23 mouse cellular contexts compared by ENCODE assay signal in the genomic region with DNA sequence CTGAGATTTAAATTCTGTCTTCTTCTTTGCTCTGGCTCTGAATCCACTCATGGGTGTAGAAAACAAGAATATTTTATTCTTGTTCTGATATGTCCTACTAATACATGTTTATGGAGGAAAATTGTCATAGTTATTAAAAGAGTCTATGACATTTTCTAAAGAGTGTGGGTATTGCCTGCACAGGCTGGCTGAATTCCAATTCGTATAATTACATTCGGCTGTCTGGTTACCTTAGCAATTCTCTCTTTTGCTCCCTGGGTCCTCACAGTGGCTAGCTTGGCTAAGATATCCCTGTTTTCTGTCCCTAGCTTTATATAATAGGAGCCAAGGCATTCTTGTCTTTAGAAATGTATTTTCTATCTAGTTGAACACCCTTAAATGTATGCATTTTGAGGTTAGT.
DNase-seq lines count a peak whose midpoint lies in the region; ATAC-seq and TF ChIP-seq lines count a peak whose summit lies in the region.
"Had no signal": no experiment of that assay in that cellular context is flagged by ENCODE, and none has a peak within 500 bp of the region (broad histone marks: within the 10 kb centered on the region; RNA-seq: fewer than 3 reads in every experiment).

No protein-coding gene starts in this region.

- TF ChIP-seq POLR2A in brain, embryonic 14.5 days (IDR thresholded peaks at IDR 0.05; ENCODE audit: borderline replicate concordance, extremely low read depth, insufficient read depth, insufficient read length, poor library complexity, severe bottlenecking): no peak

- H3K9ac ChIP-seq in hindbrain, postnatal 0 days (replicated peaks; ENCODE audit: low read length): no peak overlapping the region
- H3K9ac ChIP-seq in hindbrain, embryonic 16.5 days (ENCODE audit: low read depth, low read length): no peak overlapping the region
- H3K9ac ChIP-seq in midbrain, embryonic 14.5 days (replicated peaks; ENCODE audit: low read length): no peak overlapping the region
- no peak overlapping the region for H3K9ac ChIP-seq in midbrain, embryonic 16.5 days (ENCODE audit: low read depth, low read length)

- H3K27ac ChIP-seq in hindbrain, postnatal 0 days: no peak overlapping the region
- no peak overlapping the region for H3K27ac ChIP-seq in hindbrain, embryonic 16.5 days (ENCODE audit: low read depth, low read length)
- H3K27ac ChIP-seq in midbrain, embryonic 14.5 days (replicated peaks; ENCODE audit: low read depth, low read length): no peak overlapping the region
- no peak overlapping the region for H3K27ac ChIP-seq in midbrain, embryonic 16.5 days (ENCODE audit: low read length)

- H3K36me3 ChIP-seq in hindbrain, postnatal 0 days (ENCODE audit: insufficient read depth, low read length): no peaks in the 10 kb centered on the region
- H3K36me3 ChIP-seq in hindbrain, embryonic 16.5 days (ENCODE audit: control insufficient read depth, insufficient read depth, low read length): no peaks in the 10 kb centered on the region
- H3K36me3 ChIP-seq in midbrain, embryonic 14.5 days (ENCODE audit: control insufficient read depth, insufficient read depth, low read length): no peaks in the 10 kb centered on the region
- H3K36me3 ChIP-seq in midbrain, embryonic 16.5 days (ENCODE audit: control insufficient read depth, insufficient read depth, low read length): no peaks in the 10 kb centered on the region
- H3K36me3 ChIP-seq: G1E had no signal

- DNase-seq in cerebellum, postnatal 10 days: peak; percentile 30 to 35
- no peak for DNase-seq in cerebellum, adult 18-20 months
- DNase-seq in hindbrain, postnatal 0 days (ENCODE audit: low spot score): peak; percentile 32
- peak; percentile 56 for DNase-seq in midbrain, embryonic 14.5 days
- DNase-seq in brain, embryonic 14.5 days (ENCODE audit: low read depth): peak; percentile 61
- no peak for DNase-seq in thymus, postnatal 10 days (ENCODE audit: low spot score in 2 of 2)
- DNase-seq: adrenal gland, adult 2 months; adrenal gland, adult 8-10 months; adrenal gland, postnatal 10 days; adrenal gland, postnatal 14 days; adrenal gland, postnatal 25 days; adrenal gland, postnatal 36 days; B cell, adult 2 months; cerebellum, adult 11 months; cerebellum, adult 11-12 months; cerebellum, adult 2 months had no signal

- TF ChIP-seq CTCF in hindbrain, postnatal 0 days (IDR thresholded peaks at IDR 0.05; ENCODE audit: low read depth): no peak
- no peak for TF ChIP-seq CTCF in brain, embryonic 14.5 days (IDR thresholded peaks at IDR 0.05; ENCODE audit: borderline replicate concordance, extremely low read depth, insufficient read depth, insufficient read length)

- WGBS in hindbrain, postnatal 0 days: 43% methylated on average over 2 of the region's 2 CpGs
- WGBS in hindbrain, embryonic 16.5 days: 39% methylated on average over 2 of the region's 2 CpGs
- 63% methylated on average over 2 of the region's 2 CpGs for WGBS in midbrain, embryonic 14.5 days
- 38% methylated on average over 2 of the region's 2 CpGs for WGBS in midbrain, embryonic 16.5 days

- no peak overlapping the region for H3K4me3 ChIP-seq in hindbrain, postnatal 0 days (ENCODE audit: low read length)
- no peak overlapping the region for H3K4me3 ChIP-seq in hindbrain, embryonic 16.5 days (ENCODE audit: low read length)
- no peak overlapping the region for H3K4me3 ChIP-seq in midbrain, embryonic 14.5 days (replicated peaks; ENCODE audit: low read depth, low read length)
- H3K4me3 ChIP-seq in midbrain, embryonic 16.5 days (ENCODE audit: low read depth, low read length): no peak overlapping the region

- no peaks in the 10 kb centered on the region for H3K27me3 ChIP-seq in hindbrain, postnatal 0 days (ENCODE audit: insufficient read depth, low read length)
- H3K27me3 ChIP-seq in hindbrain, embryonic 16.5 days (replicated peaks; ENCODE audit: control insufficient read depth, insufficient read depth, low read length): no peaks in the 10 kb centered on the region
- no peaks in the 10 kb centered on the region for H3K27me3 ChIP-seq in midbrain, embryonic 14.5 days (ENCODE audit: control insufficient read depth, insufficient read depth, low read length)
- H3K27me3 ChIP-seq in midbrain, embryonic 16.5 days (ENCODE audit: control insufficient read depth, insufficient read depth, low read depth, low read length): no peaks in the 10 kb centered on the region
- H3K27me3 ChIP-seq: CH12.LX had no signal

- ATAC-seq in hindbrain, postnatal 0 days: no peak
- no peak for ATAC-seq in hindbrain, embryonic 16.5 days
- ATAC-seq in midbrain, embryonic 14.5 days (ENCODE audit: low FRiP score, low TSS enrichment): no peak
- no peak for ATAC-seq in midbrain, embryonic 16.5 days
- ATAC-seq: activated CD4-positive, CD25-positive, alpha-beta regulatory T cell, adult 4 months; CD4-positive, CD25-positive, alpha-beta regulatory T cell, adult 4 months; Patski had no signal

- H3K9me3 ChIP-seq in hindbrain, postnatal 0 days (ENCODE audit: low read length): no peaks in the 10 kb centered on the region
- H3K9me3 ChIP-seq in hindbrain, embryonic 16.5 days (ENCODE audit: control insufficient read depth, low read length): no peaks in the 10 kb centered on the region
- no peaks in the 10 kb centered on the region for H3K9me3 ChIP-seq in midbrain, embryonic 14.5 days (ENCODE audit: control insufficient read depth, low read length)
- H3K9me3 ChIP-seq in midbrain, embryonic 16.5 days (replicated peaks; ENCODE audit: control insufficient read depth, low read length, poor library complexity, severe bottlenecking): no peaks in the 10 kb centered on the region
- H3K9me3 ChIP-seq: G1E had no signal

- H3K4me2 ChIP-seq in hindbrain, postnatal 0 days (ENCODE audit: low read depth, low read length): no peak overlapping the region
- H3K4me2 ChIP-seq in hindbrain, embryonic 16.5 days (ENCODE audit: low read length): no peak overlapping the region
- H3K4me2 ChIP-seq in midbrain, embryonic 14.5 days (ENCODE audit: low read length): no peak overlapping the region
- H3K4me2 ChIP-seq in midbrain, embryonic 16.5 days (ENCODE audit: low read length): no peak overlapping the region

- no peaks in the 10 kb centered on the region for H3K4me1 ChIP-seq in hindbrain, postnatal 0 days (ENCODE audit: insufficient read depth, low read length)
- no peaks in the 10 kb centered on the region for H3K4me1 ChIP-seq in hindbrain, embryonic 16.5 days (ENCODE audit: control insufficient read depth, insufficient read depth, low read depth, low read length)
- H3K4me1 ChIP-seq in midbrain, embryonic 14.5 days (ENCODE audit: control insufficient read depth, insufficient read depth, low read length): no peaks in the 10 kb centered on the region
- H3K4me1 ChIP-seq in midbrain, embryonic 16.5 days (ENCODE audit: control insufficient read depth, insufficient read depth, low read length): peaks cover 2% of the 10 kb centered on the region; the same call in 1 of the 2 replicates

Comparison
In these comparisons a context has a peak if more than half of its experiments do, and no peak if none do; other contexts are left out.
1. DNase-seq: peak in cerebellum, postnatal 10 days (2 of 2), hindbrain, postnatal 0 days (single experiment), midbrain, embryonic 14.5 days (single experiment) and brain, embryonic 14.5 days (single experiment); none in cerebellum, adult 18-20 months (0 of 2) and thymus, postnatal 10 days (0 of 2).